Mouse (Mus musculus) E14TG2a.4 (cell line): ENCODE data around the gene Hs2st1.

Experiments
- CTCF ChIP-seq: conservative IDR thresholded peaks from 2 replicates; pipeline ENCODE4 v1.5.1; 2014; ENCODE audit warnings: low read length
- NANOG ChIP-seq: IDR thresholded peaks from 2 replicates; pipeline ENCODE4 v1.6.1; 2014; ENCODE audit warnings: borderline replicate concordance, low read length, mixed read lengths
- POU5F1 ChIP-seq: IDR thresholded peaks from 2 replicates; pipeline ENCODE4 v1.6.1; 2014; ENCODE audit warnings: low read length, borderline replicate concordance

GRCm38 (mm10) chr3:144592992-144593785 lies 23.2 kb upstream of the Hs2st1 start:
- TF ChIP-seq CTCF (no peak), POU5F1 (no peak), NANOG (no peak)
